Mouse (Mus musculus): ENCODE measurements around the gene Chga. TPM values are rescaled to one million over a fixed set of nuclear protein-coding genes. Genes with fewer than 3 reads are reported as not detected.
A peak's percentile ranks its signal among the peaks of the same experiment; 100 is the strongest.

Gene Chga
- polyA plus RNA-seq, 1 experiment from 2014 or later, result 109 TPM

DNA sequence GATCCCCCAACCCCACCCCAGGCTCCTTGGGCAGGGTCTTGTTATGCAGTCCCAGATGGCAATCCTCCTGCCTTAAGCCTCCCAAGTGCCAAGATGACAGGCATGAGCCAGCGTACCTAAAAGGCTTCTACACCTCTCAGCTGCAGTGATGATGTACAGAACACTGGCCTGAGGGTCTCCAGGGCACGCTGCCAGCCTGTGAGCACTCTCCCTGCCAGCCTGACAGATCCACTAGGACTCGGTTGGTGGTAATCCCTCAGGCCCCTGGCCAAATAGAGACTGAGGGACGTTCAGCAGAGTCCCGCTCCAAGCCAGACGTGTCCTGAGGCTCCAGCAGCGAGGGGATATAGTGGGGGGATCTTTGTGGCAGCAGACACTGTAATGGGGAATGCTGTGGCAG, 18.3 kb downstream of the Chga start:
- Histone ChIP-seq H3K9me3 (ENCODE audit: control insufficient read depth, low read length) (no peaks in the 10 kb centered on the region), H3K9ac (no peak overlapping the region), H3K27ac (no peak overlapping the region), H3K36me3 (replicated peaks; ENCODE audit: control insufficient read depth, insufficient read depth) (peaks cover 6% of the 10 kb centered on the region), H3K4me1 (replicated peaks; ENCODE audit: control insufficient read depth, insufficient read depth, low read length) (no peaks in the 10 kb centered on the region), H3K27me3 (ENCODE audit: control insufficient read depth, insufficient read depth, low read length) (no peaks in the 10 kb centered on the region), H3K4me3 (replicated peaks; ENCODE audit: low read length) (no peak overlapping the region), H3K4me2 (replicated peaks) (no peak overlapping the region)
- ATAC-seq (ENCODE audit: low FRiP score) (no peak), DNase-seq (ENCODE audit: low spot score) (no peak)
- 67% methylated on average over 7 of the region's 7 CpGs for WGBS

- H3K9ac ChIP-seq, result no peak overlapping the region
- ATAC-seq (ENCODE audit: low FRiP score) (no peak), DNase-seq (ENCODE audit: low spot score) (no peak)
- H3K36me3 ChIP-seq (replicated peaks; ENCODE audit: control insufficient read depth, insufficient read depth), result peaks cover 6% of the 10 kb centered on the region
- no peak overlapping the region for H3K27ac ChIP-seq
- H3K4me1 ChIP-seq (replicated peaks; ENCODE audit: control insufficient read depth, insufficient read depth, low read length), result no peaks in the 10 kb centered on the region
- H3K4me2 ChIP-seq (replicated peaks), result no peak overlapping the region
- 80% methylated on average over 5 of the region's 5 CpGs for WGBS
- no peaks in the 10 kb centered on the region for H3K27me3 ChIP-seq (ENCODE audit: control insufficient read depth, insufficient read depth, low read length)
- no peaks in the 10 kb centered on the region for H3K9me3 ChIP-seq (ENCODE audit: control insufficient read depth, low read length)
- no peak overlapping the region for H3K4me3 ChIP-seq (replicated peaks; ENCODE audit: low read length)
Measured at GRCm38 (mm10) chr12:102575541-102576329, 21.0 kb downstream of the Chga start.

DNA sequence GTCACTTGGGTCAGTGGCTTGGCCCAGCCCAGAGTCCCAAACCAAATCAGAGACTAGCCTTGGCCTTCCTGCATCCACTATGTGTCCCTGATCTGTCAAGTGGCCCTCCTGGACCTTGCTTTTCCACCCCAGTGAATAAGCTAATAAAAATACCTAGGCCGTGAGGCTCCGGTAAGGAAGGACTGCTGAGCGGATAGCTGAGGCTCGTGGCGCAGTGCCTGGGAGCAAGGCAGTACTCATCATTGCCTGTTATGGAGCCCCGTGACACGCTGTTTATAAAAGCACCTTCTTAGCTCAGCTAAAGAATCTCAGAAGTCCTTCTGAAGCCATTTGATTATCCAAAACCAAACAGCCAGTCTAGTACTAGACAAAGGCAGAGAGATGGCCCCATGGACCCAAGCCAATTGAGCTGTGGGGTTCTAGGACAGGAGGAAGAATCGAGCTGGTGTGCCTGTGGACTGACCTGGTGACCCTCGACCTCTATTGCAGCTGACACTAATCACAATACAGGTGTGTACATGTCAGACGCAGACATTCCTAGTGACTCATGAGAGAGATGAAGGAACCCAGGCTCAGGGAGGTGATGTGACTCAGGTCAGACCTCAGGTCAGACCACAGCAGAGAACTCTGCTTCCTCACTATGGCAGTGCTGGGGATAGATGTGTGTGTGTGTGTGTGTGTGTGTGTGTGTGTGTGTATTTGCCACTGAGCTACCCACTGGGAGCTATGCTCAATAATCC, 22.1 kb downstream of the Chga start:
- Histone ChIP-seq H3K4me3 (replicated peaks; ENCODE audit: low read length) (no peak overlapping the region), H3K9ac (no peak overlapping the region), H3K9me3 (ENCODE audit: control insufficient read depth, low read length) (no peaks in the 10 kb centered on the region), H3K4me2 (replicated peaks) (no peak overlapping the region), H3K27me3 (ENCODE audit: control insufficient read depth, insufficient read depth, low read length) (no peaks in the 10 kb centered on the region), H3K36me3 (replicated peaks; ENCODE audit: control insufficient read depth, insufficient read depth) (peaks cover 6% of the 10 kb centered on the region; the same call in 1 of the 2 replicates), H3K27ac (no peak overlapping the region), H3K4me1 (replicated peaks; ENCODE audit: control insufficient read depth, insufficient read depth, low read length) (no peaks in the 10 kb centered on the region)
- no peak for DNase-seq (ENCODE audit: low spot score)
- 90% methylated on average over 10 of the region's 10 CpGs for WGBS
- ATAC-seq (ENCODE audit: low FRiP score), result no peak

- 67% methylated on average over 6 of the region's 6 CpGs for WGBS
- DNase-seq (ENCODE audit: low spot score) (peak; percentile 76), ATAC-seq (ENCODE audit: low FRiP score) (peak; percentile 72)
- Histone ChIP-seq H3K27ac (no peak overlapping the region), H3K4me1 (replicated peaks; ENCODE audit: control insufficient read depth, insufficient read depth, low read length) (no peaks in the 10 kb centered on the region), H3K9ac (no peak overlapping the region), H3K27me3 (ENCODE audit: control insufficient read depth, insufficient read depth, low read length) (no peaks in the 10 kb centered on the region), H3K36me3 (replicated peaks; ENCODE audit: control insufficient read depth, insufficient read depth) (peaks cover 15% of the 10 kb centered on the region; the same call in 1 of the 2 replicates), H3K9me3 (ENCODE audit: control insufficient read depth, low read length) (no peaks in the 10 kb centered on the region), H3K4me2 (replicated peaks) (no peak overlapping the region), H3K4me3 (replicated peaks; ENCODE audit: low read length) (no peak overlapping the region)
Measured at GRCm38 (mm10) chr12:102579041-102579440, 24.3 kb downstream of the Chga start.

DNA sequence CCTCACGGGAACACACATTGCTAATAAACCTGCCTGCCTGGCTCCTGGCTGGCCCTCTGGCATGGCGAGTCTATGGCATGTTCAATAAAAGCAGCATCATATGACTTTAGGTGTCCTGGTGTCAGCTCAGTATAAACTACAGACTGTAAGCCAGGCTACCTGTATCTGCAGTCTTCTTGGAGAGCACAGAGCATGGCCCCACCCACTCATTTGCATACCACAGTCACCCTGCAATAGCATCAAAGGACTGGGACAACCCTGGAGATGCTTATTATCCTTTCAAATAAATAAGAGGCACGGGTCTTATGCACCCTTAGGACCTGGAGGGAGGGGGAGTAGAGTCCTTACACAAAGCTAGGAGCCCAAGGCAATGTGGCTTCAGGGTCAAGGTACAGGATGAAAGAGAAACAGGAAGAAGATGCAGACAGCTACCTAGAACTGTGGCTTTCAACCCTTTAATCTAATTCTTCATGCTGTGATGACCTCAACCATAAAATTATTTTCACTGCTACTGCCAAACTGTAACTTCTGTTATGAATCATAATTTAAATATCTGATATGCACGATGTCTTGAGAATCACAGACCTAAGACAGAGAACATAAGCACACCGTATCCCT, 26.9 kb downstream of the Chga start:
- Histone ChIP-seq H3K4me1 (replicated peaks; ENCODE audit: control insufficient read depth, insufficient read depth, low read length) (no peaks in the 10 kb centered on the region), H3K4me2 (replicated peaks) (no peak overlapping the region), H3K9me3 (ENCODE audit: control insufficient read depth, low read length) (no peaks in the 10 kb centered on the region), H3K27ac (no peak overlapping the region), H3K9ac (no peak overlapping the region), H3K4me3 (replicated peaks; ENCODE audit: low read length) (no peak overlapping the region), H3K27me3 (ENCODE audit: control insufficient read depth, insufficient read depth, low read length) (no peaks in the 10 kb centered on the region), H3K36me3 (replicated peaks; ENCODE audit: control insufficient read depth, insufficient read depth) (peaks cover 20% of the 10 kb centered on the region; the same call in 1 of the 2 replicates)
- DNase-seq (ENCODE audit: low spot score) (no peak), ATAC-seq (ENCODE audit: low FRiP score) (no peak)
- WGBS, result 73% methylated on average over 5 of the region's 5 CpGs

GRCm38 (mm10) chr12:102582441-102582840, 27.7 kb downstream of the Chga start:
- 77% methylated on average over 11 of the region's 11 CpGs for WGBS
- DNase-seq (ENCODE audit: low spot score) (no peak), ATAC-seq (ENCODE audit: low FRiP score) (no peak)
- Histone ChIP-seq H3K4me1 (replicated peaks; ENCODE audit: control insufficient read depth, insufficient read depth, low read length) (no peaks in the 10 kb centered on the region), H3K9me3 (ENCODE audit: control insufficient read depth, low read length) (no peaks in the 10 kb centered on the region), H3K36me3 (replicated peaks; ENCODE audit: control insufficient read depth, insufficient read depth) (peaks cover 20% of the 10 kb centered on the region; the same call in 1 of the 2 replicates), H3K4me3 (replicated peaks; ENCODE audit: low read length) (no peak overlapping the region), H3K27me3 (ENCODE audit: control insufficient read depth, insufficient read depth, low read length) (no peaks in the 10 kb centered on the region), H3K4me2 (replicated peaks) (no peak overlapping the region), H3K9ac (no peak overlapping the region), H3K27ac (no peak overlapping the region)

DNA sequence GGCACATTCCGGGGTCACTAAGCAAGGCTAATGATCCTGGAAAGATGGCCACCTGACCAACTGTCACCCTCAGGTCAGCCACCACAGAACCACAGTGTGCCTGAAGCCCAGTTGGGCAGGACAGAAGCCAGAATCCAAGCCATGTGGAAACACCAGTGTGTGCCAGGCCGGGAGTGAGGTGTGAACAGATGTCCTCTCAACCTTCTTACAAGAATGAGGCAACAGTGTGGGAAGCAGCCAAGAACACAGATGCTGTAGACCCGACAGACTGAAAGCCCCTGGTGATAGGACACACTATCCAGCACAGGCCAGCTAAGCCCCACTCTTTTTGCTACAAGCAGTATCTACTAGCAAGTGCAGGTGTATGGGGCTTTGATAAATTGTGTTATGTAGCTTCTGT, 30.6 kb downstream of the Chga start:
- H3K9me3 ChIP-seq (ENCODE audit: control insufficient read depth, low read length), result no peaks in the 10 kb centered on the region
- H3K4me3 ChIP-seq (replicated peaks; ENCODE audit: low read length), result no peak overlapping the region
- H3K9ac ChIP-seq, result no peak overlapping the region
- no peak overlapping the region for H3K27ac ChIP-seq
- peaks cover 20% of the 10 kb centered on the region; the same call in 1 of the 2 replicates for H3K36me3 ChIP-seq (replicated peaks; ENCODE audit: control insufficient read depth, insufficient read depth)
- H3K27me3 ChIP-seq (ENCODE audit: control insufficient read depth, insufficient read depth, low read length), result no peaks in the 10 kb centered on the region
- no peak overlapping the region for H3K4me2 ChIP-seq (replicated peaks)
- H3K4me1 ChIP-seq (replicated peaks; ENCODE audit: control insufficient read depth, insufficient read depth, low read length), result no peaks in the 10 kb centered on the region
- ATAC-seq (ENCODE audit: low FRiP score), result no peak
- WGBS, result 89% methylated on average over 3 of the region's 3 CpGs
- DNase-seq (ENCODE audit: low spot score), result no peak

DNA sequence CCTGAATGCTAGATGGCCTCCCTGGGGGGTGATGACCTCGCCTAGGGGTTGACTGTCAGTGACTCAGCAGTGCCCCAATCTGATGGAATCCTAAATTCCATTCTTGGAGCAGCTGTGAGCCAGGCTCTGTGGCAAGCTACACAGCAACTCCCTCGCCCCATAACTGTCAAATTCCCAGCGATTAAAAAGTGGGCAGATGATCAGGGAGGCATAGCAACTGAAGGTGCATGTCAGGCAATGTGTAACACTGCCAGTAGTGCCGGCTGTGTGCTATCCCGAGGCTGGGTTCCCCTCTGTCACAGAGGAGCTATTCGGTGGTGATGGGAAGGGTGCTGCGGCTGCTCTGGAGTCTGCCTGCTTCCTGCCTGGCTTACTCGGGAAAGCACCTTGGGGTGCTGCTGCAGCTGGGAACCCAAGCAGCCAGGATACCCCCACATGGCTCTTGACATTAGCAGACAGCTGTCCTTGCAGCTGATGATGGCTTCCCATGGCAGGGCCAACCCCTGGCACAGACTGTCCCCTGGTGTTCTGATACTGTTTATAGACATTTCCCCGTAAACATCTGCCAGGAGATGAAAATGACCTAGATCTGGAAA, 31.6 kb downstream of the Chga start:
- DNase-seq (ENCODE audit: low spot score) (no peak), ATAC-seq (ENCODE audit: low FRiP score) (no peak)
- no peak overlapping the region for H3K4me2 ChIP-seq (replicated peaks)
- H3K9me3 ChIP-seq (ENCODE audit: control insufficient read depth, low read length), result no peaks in the 10 kb centered on the region
- H3K9ac ChIP-seq, result no peak overlapping the region
- H3K4me3 ChIP-seq (replicated peaks; ENCODE audit: low read length), result no peak overlapping the region
- H3K27ac ChIP-seq, result no peak overlapping the region
- 79% methylated on average over 9 of the region's 9 CpGs for WGBS
- no peaks in the 10 kb centered on the region for H3K27me3 ChIP-seq (ENCODE audit: control insufficient read depth, insufficient read depth, low read length)
- H3K36me3 ChIP-seq (replicated peaks; ENCODE audit: control insufficient read depth, insufficient read depth), result peaks cover 20% of the 10 kb centered on the region; the same call in 1 of the 2 replicates
- no peaks in the 10 kb centered on the region for H3K4me1 ChIP-seq (replicated peaks; ENCODE audit: control insufficient read depth, insufficient read depth, low read length)

DNA sequence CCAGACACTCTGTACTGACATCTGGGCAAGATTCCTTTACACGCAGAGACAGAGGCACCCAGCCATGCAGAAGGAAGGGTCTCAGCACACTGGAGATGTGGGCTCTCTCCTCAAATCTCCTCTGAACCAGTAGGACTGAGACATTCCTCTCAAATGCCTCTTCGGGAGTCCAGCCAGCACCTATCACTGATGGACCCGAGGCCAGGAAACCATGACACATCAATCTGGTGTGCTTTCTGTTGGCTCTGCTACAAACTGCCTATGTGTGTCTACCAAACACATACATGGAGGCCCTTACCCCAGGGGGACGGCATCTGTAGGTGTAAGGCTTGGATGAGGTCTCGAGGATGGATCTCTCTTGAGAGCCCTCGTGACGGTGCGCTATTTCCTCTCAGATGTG, 32.3 kb downstream of the Chga start:
- H3K4me3 ChIP-seq (replicated peaks; ENCODE audit: low read length), result no peak overlapping the region
- no peak overlapping the region for H3K4me2 ChIP-seq (replicated peaks)
- DNase-seq (ENCODE audit: low spot score), result no peak
- H3K4me1 ChIP-seq (replicated peaks; ENCODE audit: control insufficient read depth, insufficient read depth, low read length), result no peaks in the 10 kb centered on the region
- 94% methylated on average over 8 of the region's 8 CpGs for WGBS
- no peak overlapping the region for H3K9ac ChIP-seq
- no peak for ATAC-seq (ENCODE audit: low FRiP score)
- H3K9me3 ChIP-seq (ENCODE audit: control insufficient read depth, low read length), result no peaks in the 10 kb centered on the region
- no peak overlapping the region for H3K27ac ChIP-seq
- peaks cover 20% of the 10 kb centered on the region; the same call in 1 of the 2 replicates for H3K36me3 ChIP-seq (replicated peaks; ENCODE audit: control insufficient read depth, insufficient read depth)
- no peaks in the 10 kb centered on the region for H3K27me3 ChIP-seq (ENCODE audit: control insufficient read depth, insufficient read depth, low read length)
